Mouse (Mus musculus): ENCODE data around the gene Ankrd33. TPM values are rescaled to one million over a fixed set of nuclear protein-coding genes. Genes with fewer than 3 reads are reported as not detected.
"Not testable (repeated sequence)": the region's sequence is repeated elsewhere in the genome, so short reads cannot be mapped to it uniquely, and the experiment has no call there.

The Ankrd33 gene
- polyA plus RNA-seq, 1 experiment from 2014 or later: not detected

- H3K4me2 ChIP-seq: peak overlapping the region; percentile 51
- peaks cover 4% of the 10 kb centered on the region; the same call in 1 of the 2 replicates for H3K27me3 ChIP-seq
- no peak overlapping the region for H3K27ac ChIP-seq
- WGBS: 18% methylated on average over 12 of the region's 12 CpGs
- ATAC-seq (replicated peaks; ENCODE audit: insufficient number of reproducible peaks, insufficient read depth, low FRiP score, low read depth): 0 out of 2 replicates have a peak, but pooled peaks have one; percentile 27
- peak overlapping the region; percentile 30 for H3K4me3 ChIP-seq
- H3K9ac ChIP-seq: no peak overlapping the region
- H3K36me3 ChIP-seq: no peaks in the 10 kb centered on the region
- H3K4me1 ChIP-seq (replicated peaks): peaks cover 13% of the 10 kb centered on the region
- H3K9me3 ChIP-seq (replicated peaks): no peaks in the 10 kb centered on the region
Measured at GRCm38 (mm10) chr15:101105496-101105994, 10.0 kb upstream of the Ankrd33 start.

- Histone ChIP-seq H3K36me3 (no peaks in the 10 kb centered on the region), H3K27me3 (peaks cover 1% of the 10 kb centered on the region), H3K4me1 (replicated peaks) (peaks cover 13% of the 10 kb centered on the region), H3K27ac (no peak overlapping the region), H3K4me2 (no peak overlapping the region), H3K4me3 (no peak overlapping the region), H3K9me3 (replicated peaks) (no peaks in the 10 kb centered on the region), H3K9ac (no peak overlapping the region)
- WGBS: 80% methylated on average over 10 of the region's 10 CpGs
- no peak for ATAC-seq (replicated peaks; ENCODE audit: insufficient number of reproducible peaks, insufficient read depth, low FRiP score, low read depth)
Measured at GRCm38 (mm10) chr15:101106011-101106410, 9.5 kb upstream of the Ankrd33 start.

GRCm38 (mm10) chr15:101107906-101108671 is 7.5 kb upstream of the Ankrd33 start:
- H3K4me1 ChIP-seq (replicated peaks): peaks cover 13% of the 10 kb centered on the region
- H3K9ac ChIP-seq: no peak overlapping the region
- WGBS: 62% methylated on average over 5 of the region's 5 CpGs
- H3K4me2 ChIP-seq: no peak overlapping the region
- peaks cover 9% of the 10 kb centered on the region for H3K27me3 ChIP-seq
- H3K36me3 ChIP-seq: no peaks in the 10 kb centered on the region
- no peak for ATAC-seq (replicated peaks; ENCODE audit: insufficient number of reproducible peaks, insufficient read depth, low FRiP score, low read depth)
- H3K9me3 ChIP-seq (replicated peaks): no peaks in the 10 kb centered on the region
- no peak overlapping the region for H3K27ac ChIP-seq
- no peak overlapping the region for H3K4me3 ChIP-seq

- Histone ChIP-seq H3K4me1 (replicated peaks) (no peaks in the 10 kb centered on the region), H3K4me3 (no peak overlapping the region), H3K36me3 (no peaks in the 10 kb centered on the region), H3K9ac (no peak overlapping the region), H3K27ac (peak overlapping the region; percentile 39), H3K27me3 (peaks cover 9% of the 10 kb centered on the region), H3K9me3 (replicated peaks) (no peaks in the 10 kb centered on the region), H3K4me2 (no peak overlapping the region)
- ATAC-seq (replicated peaks; ENCODE audit: insufficient number of reproducible peaks, insufficient read depth, low FRiP score, low read depth): peak; percentile 54; the same call in 1 of the 2 replicates
- 55% methylated on average over 8 of the region's 8 CpGs for WGBS
Measured at GRCm38 (mm10) chr15:101113176-101113575, 2.4 kb upstream of the Ankrd33 start.

- not testable (repeated sequence) for H3K9ac ChIP-seq; H3K9me3 ChIP-seq (replicated peaks); H3K36me3 ChIP-seq; ATAC-seq (replicated peaks; ENCODE audit: insufficient number of reproducible peaks, insufficient read depth, low FRiP score, low read depth); H3K4me2 ChIP-seq; H3K4me1 ChIP-seq (replicated peaks); H3K27me3 ChIP-seq; H3K4me3 ChIP-seq
- WGBS: 76% methylated on average over 2 of the region's 2 CpGs
- 0 out of 2 replicates have a peak overlapping the region, but pooled peaks have one; percentile 39 for H3K27ac ChIP-seq
Measured at GRCm38 (mm10) chr15:101113778-101114177, 1.8 kb upstream of the Ankrd33 start.

- no peaks in the 10 kb centered on the region for H3K9me3 ChIP-seq (replicated peaks)
- H3K27ac ChIP-seq: no peak overlapping the region
- ATAC-seq (replicated peaks; ENCODE audit: insufficient number of reproducible peaks, insufficient read depth, low FRiP score, low read depth): no peak
- no peak overlapping the region for H3K4me2 ChIP-seq
- H3K9ac ChIP-seq: no peak overlapping the region
- no peak overlapping the region for H3K4me3 ChIP-seq
- H3K27me3 ChIP-seq: peaks cover 2% of the 10 kb centered on the region; the same call in 1 of the 2 replicates
- H3K36me3 ChIP-seq: no peaks in the 10 kb centered on the region
- peaks cover 11% of the 10 kb centered on the region for H3K4me1 ChIP-seq (replicated peaks)
- WGBS: 56% methylated on average over 14 of the region's 14 CpGs
Measured at GRCm38 (mm10) chr15:101118399-101119125, 3.0 kb downstream of the Ankrd33 start.

- Histone ChIP-seq H3K4me1 (replicated peaks) (peaks cover 11% of the 10 kb centered on the region), H3K36me3 (no peaks in the 10 kb centered on the region), H3K27me3 (peaks cover 2% of the 10 kb centered on the region; the same call in 1 of the 2 replicates), H3K4me2 (no peak overlapping the region), H3K27ac (no peak overlapping the region), H3K9me3 (replicated peaks) (no peaks in the 10 kb centered on the region), H3K9ac (no peak overlapping the region), H3K4me3 (no peak overlapping the region)
- 71% methylated on average over 9 of the region's 9 CpGs for WGBS
- no peak for ATAC-seq (replicated peaks; ENCODE audit: insufficient number of reproducible peaks, insufficient read depth, low FRiP score, low read depth)
Measured at GRCm38 (mm10) chr15:101121411-101122289, 6.1 kb downstream of the Ankrd33 start.

GRCm38 (mm10) chr15:101122290-101122589 is 6.7 kb downstream of the Ankrd33 start:
- Histone ChIP-seq H3K4me2 (no peak overlapping the region), H3K4me1 (replicated peaks) (peaks cover 15% of the 10 kb centered on the region), H3K4me3 (no peak overlapping the region), H3K9me3 (replicated peaks) (no peaks in the 10 kb centered on the region), H3K36me3 (no peaks in the 10 kb centered on the region), H3K27ac (no peak overlapping the region), H3K9ac (no peak overlapping the region), H3K27me3 (peaks cover 2% of the 10 kb centered on the region; the same call in 1 of the 2 replicates)
- ATAC-seq (replicated peaks; ENCODE audit: insufficient number of reproducible peaks, insufficient read depth, low FRiP score, low read depth): no peak
- 26% methylated on average over 2 of the region's 2 CpGs for WGBS

GRCm38 (mm10) chr15:101123202-101123601 is 7.6 kb downstream of the Ankrd33 start:
- Histone ChIP-seq H3K4me1 (replicated peaks) (peaks cover 21% of the 10 kb centered on the region), H3K27ac (peak overlapping the region; percentile 35), H3K27me3 (peaks cover 7% of the 10 kb centered on the region), H3K9ac (no peak overlapping the region), H3K36me3 (no peaks in the 10 kb centered on the region), H3K4me3 (no peak overlapping the region), H3K9me3 (replicated peaks) (no peaks in the 10 kb centered on the region), H3K4me2 (no peak overlapping the region)
- ATAC-seq (replicated peaks; ENCODE audit: insufficient number of reproducible peaks, insufficient read depth, low FRiP score, low read depth): 0 out of 2 replicates have a peak, but pooled peaks have one; percentile 11
- 59% methylated on average over 4 of the region's 4 CpGs for WGBS

- peaks cover 37% of the 10 kb centered on the region for H3K4me1 ChIP-seq (replicated peaks)
- H3K36me3 ChIP-seq: no peaks in the 10 kb centered on the region
- no peak overlapping the region for H3K9ac ChIP-seq
- no peak for ATAC-seq (replicated peaks; ENCODE audit: insufficient number of reproducible peaks, insufficient read depth, low FRiP score, low read depth)
- 80% methylated on average over 6 of the region's 6 CpGs for WGBS
- H3K27me3 ChIP-seq: peaks cover 26% of the 10 kb centered on the region
- no peaks in the 10 kb centered on the region for H3K9me3 ChIP-seq (replicated peaks)
- H3K4me3 ChIP-seq: no peak overlapping the region
- H3K4me2 ChIP-seq: no peak overlapping the region
- H3K27ac ChIP-seq: no peak overlapping the region
Measured at GRCm38 (mm10) chr15:101125561-101125960, 10.0 kb downstream of the Ankrd33 start.
